Mouse (Mus musculus) liver, adult 2 months (tissue): ENCODE results near the gene Il13ra2. TPM values are rescaled to one million over a fixed set of nuclear protein-coding genes. Genes with fewer than 3 reads are reported as not detected.
"Not testable (repeated sequence)": the region's sequence is repeated elsewhere in the genome, so short reads cannot be mapped to it uniquely, and the experiment has no call there.

Experiments
- DNase-seq: peaks from one replicate; pipeline ENCODE4 v3.0.0-alpha.2; 2011; ENCODE audit warnings: low read depth, low spot score; ENCODE audit errors: extremely low read depth
- H3K27ac ChIP-seq: fragments of 200-500 bp; replicated peaks from 2 replicates; pipeline ENCODE4 v1.5.1; 2012; ENCODE audit warnings: low read depth, mild to moderate bottlenecking, control low read depth, inconsistent platforms, low read length; ENCODE audit not compliant: insufficient read depth
- H3K27me3 ChIP-seq: fragments of 200-500 bp; 2 replicates; pipeline ENCODE4 v1.6.1; 2012; ENCODE audit warnings: mild to moderate bottlenecking, moderate library complexity, low read length, inconsistent platforms; ENCODE audit not compliant: control insufficient read depth, insufficient read depth
- H3K36me3 ChIP-seq: fragments of 200-500 bp; 2 replicates; pipeline ENCODE4 v1.6.1; 2012; ENCODE audit warnings: low read length, inconsistent platforms; ENCODE audit not compliant: control insufficient read depth, insufficient read depth
- H3K4me1 ChIP-seq: fragments of 200-500 bp; 2 replicates; pipeline ENCODE4 v1.6.1; 2011; ENCODE audit warnings: low read length; ENCODE audit not compliant: control insufficient read depth, insufficient read depth
- H3K4me3 ChIP-seq: fragments of 200-500 bp; 2 replicates; pipeline ENCODE4 v1.5.1; 2011; ENCODE audit warnings: low read depth, mild to moderate bottlenecking, control low read depth, low read length, moderate library complexity; ENCODE audit not compliant: insufficient read depth
- H3K79me2 ChIP-seq: fragments of 200-500 bp; 2 replicates; pipeline ENCODE4 v1.6.1; 2012; ENCODE audit warnings: inconsistent platforms, mild to moderate bottlenecking, low read length, moderate library complexity; ENCODE audit not compliant: control insufficient read depth, insufficient read depth
- H3K9ac ChIP-seq: fragments of 200-500 bp; 2 replicates; pipeline ENCODE4 v1.6.1; 2012; ENCODE audit warnings: low read depth, mild to moderate bottlenecking, control low read depth, inconsistent platforms, low read length
- CTCF ChIP-seq: fragments of 200-500 bp; IDR thresholded peaks from 2 replicates; pipeline ENCODE4 v1.5.1; 2011; ENCODE audit warnings: low read depth, low read length, control low read depth
- POLR2A ChIP-seq: fragments of 200-500 bp; IDR thresholded peaks from 2 replicates; pipeline ENCODE4 v1.6.1; 2011; ENCODE audit warnings: low read length, control low read depth; ENCODE audit not compliant: insufficient read depth; ENCODE audit errors: extremely low read depth
- whole genome bisulfite sequencing: fragments of 180-500 bp; shearing (Covaris S2); methylation state at CpG from one replicate; pipeline ENCODE4 v1.1.7; 2018; 5-methylcytosine and 5-hydroxymethylcytosine counted together
- polyA plus RNA-seq: library from polyadenylated mRNA; depleted of rRNA; stranded (reverse); fragments of >200 nt; gene quantifications from 2 replicates; pipeline ENCODE4 v1.2.3, GENCODE M21; 2012; rRNA removed
- total RNA-seq: library from RNA; depleted of rRNA; stranded (reverse); fragments of >200 nt; gene quantifications from 2 replicates; pipeline ENCODE4 v1.2.3, GENCODE M21; 2014; rRNA removed

Gene Il13ra2
- total RNA-seq (0.07 and 1.1 TPM in 2 replicates), polyA plus RNA-seq (0.05 TPM in 2 replicates)

DNA sequence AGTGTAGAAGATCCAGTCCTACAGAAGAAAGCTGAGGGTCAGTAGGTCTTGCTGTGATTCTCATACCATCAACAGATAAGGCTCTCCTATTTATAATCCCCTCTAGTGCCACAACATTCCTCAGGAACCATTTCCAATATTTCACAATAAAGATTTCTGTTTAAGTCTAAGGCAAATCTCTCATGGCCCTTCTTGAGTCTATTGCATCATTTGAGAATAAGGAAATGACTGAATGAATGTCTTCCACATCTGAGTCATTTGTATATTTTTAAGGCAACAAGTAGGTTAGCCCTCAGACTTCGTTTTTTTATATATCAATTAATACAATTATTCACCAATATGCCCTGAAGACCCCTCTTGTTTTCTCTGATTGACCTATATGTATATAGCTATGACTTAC, at the start of gene Il13ra2:
Gene Il13ra2 (minus strand): TSS at position 64 of the 400 bp plus-strand sequence.
- WGBS, result 37% methylated on average over 1 of the region's 1 CpGs

DNA sequence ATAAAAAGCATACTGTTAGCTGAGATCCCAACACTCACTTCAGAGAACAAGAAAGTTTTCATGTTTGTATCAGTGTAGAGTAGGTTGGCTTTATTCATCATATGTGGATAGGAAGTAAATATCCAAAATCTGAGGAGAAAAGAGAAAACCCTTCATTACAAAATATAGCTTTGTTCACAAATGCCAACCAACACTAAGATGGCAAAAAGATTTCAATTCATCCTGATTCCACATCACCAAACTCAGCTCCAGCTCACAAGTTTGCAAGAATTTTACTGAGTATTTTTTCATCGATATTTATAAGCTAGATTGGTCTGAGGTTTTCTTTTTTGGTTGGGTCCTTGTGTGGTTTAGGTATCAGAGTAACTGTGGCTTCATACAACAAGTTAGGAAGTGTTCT, 24.6 kb upstream of the Il13ra2 start, which contains the start of gene Vmn1r239-ps:
Gene Vmn1r239-ps (minus strand): TSS at position 101 of the 400 bp plus-strand sequence.
- H3K9ac ChIP-seq, H3K27me3 ChIP-seq, H3K79me2 ChIP-seq, DNase-seq, H3K27ac ChIP-seq, H3K4me1 ChIP-seq, H3K4me3 ChIP-seq, H3K36me3 ChIP-seq: not testable (repeated sequence)
- WGBS, result 86% methylated on average over 1 of the region's 1 CpGs

More for the DNA sequence above, at the start of gene Il13ra2:
- Histone ChIP-seq H3K4me1 (no peaks in the 10 kb centered on the region), H3K36me3 (no peaks in the 10 kb centered on the region), H3K79me2 (no peaks in the 10 kb centered on the region), H3K27ac (no peak within 1 kb of the TSS), H3K27me3 (no peaks in the 10 kb centered on the region), H3K4me3 (no peak within 1 kb of the TSS), H3K9ac (no peak within 1 kb of the TSS)
- no peak for DNase-seq
- TF ChIP-seq CTCF (no peak), POLR2A (no peak)

DNA sequence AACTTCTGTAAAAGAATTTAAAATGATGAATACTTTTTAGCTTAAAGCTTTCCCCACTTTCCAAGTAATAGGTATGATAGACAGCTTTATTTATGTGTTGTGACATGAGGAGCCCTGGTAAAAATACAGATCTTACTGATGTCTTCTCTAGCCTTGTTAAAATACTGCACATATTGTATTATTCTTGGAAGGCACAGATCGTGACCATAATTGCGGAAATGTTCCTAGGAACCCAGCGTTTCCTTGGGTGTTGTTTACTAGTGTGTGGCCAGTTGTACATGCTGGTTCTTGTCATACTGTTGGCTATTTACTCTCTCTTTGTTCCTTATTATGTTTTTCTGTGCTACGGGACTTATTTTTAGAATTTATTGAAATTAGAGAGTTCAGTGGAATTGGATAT, 14.4 kb upstream of the Il13ra2 start:
- WGBS, result 85% methylated on average over 4 of the region's 4 CpGs
- no peak for DNase-seq
- no peaks in the 10 kb centered on the region for H3K79me2 ChIP-seq
- H3K27ac ChIP-seq, result no peak overlapping the region
- no peaks in the 10 kb centered on the region for H3K27me3 ChIP-seq
- H3K4me3 ChIP-seq, result no peak overlapping the region
- no peak overlapping the region for H3K9ac ChIP-seq
- H3K36me3 ChIP-seq, result no peaks in the 10 kb centered on the region
- TF ChIP-seq POLR2A (no peak), CTCF (no peak)
- no peaks in the 10 kb centered on the region for H3K4me1 ChIP-seq

DNA sequence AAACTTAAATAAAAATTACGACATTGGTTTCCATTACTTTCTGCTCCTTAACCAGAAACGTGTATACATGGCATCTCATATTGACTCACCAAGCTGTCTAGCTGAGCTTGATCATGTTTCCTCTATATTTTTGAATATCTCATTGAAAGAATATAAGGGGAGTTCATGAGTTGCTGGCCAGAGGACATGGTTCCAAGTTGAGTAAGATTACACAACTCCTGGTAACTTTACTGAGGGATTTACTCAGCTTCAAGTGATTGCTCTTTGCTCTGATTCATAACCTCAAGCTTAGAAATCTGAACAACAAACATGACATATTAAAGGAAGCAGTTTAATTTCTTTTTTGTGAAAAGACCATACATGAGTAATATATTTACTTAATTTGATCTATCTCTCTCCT, 6.4 kb upstream of the Il13ra2 start:
- Histone ChIP-seq H3K9ac (no peak overlapping the region), H3K4me3 (no peak overlapping the region), H3K27ac (no peak overlapping the region), H3K27me3 (no peaks in the 10 kb centered on the region), H3K36me3 (no peaks in the 10 kb centered on the region), H3K4me1 (no peaks in the 10 kb centered on the region), H3K79me2 (no peaks in the 10 kb centered on the region)
- TF ChIP-seq POLR2A (no peak), CTCF (no peak)
- no peak for DNase-seq
- 65% methylated on average over 2 of the region's 2 CpGs for WGBS

DNA sequence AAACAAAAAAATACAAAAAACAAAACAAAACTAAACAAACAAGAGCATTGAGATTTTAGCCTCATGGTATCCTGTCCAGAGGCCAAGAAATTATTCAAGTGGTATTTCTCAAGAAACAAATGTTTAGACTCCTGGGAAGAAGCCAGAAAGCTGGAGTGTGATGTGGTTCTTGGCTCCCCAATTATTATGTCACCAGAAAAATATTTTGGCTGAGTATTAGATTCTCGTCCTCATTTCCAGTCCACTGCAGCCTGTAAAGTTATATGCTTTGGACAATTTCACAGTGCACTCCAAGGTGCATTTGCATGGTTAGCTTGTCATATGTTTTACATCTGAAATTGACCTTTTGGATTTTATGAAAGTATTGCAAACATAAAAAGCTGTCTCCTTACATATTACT, 761 bp upstream of the Il13ra2 start:
- WGBS, result 63% methylated on average over 1 of the region's 1 CpGs
- Histone ChIP-seq H3K27ac (no peak overlapping the region), H3K36me3 (no peaks in the 10 kb centered on the region), H3K79me2 (no peaks in the 10 kb centered on the region), H3K9ac (no peak overlapping the region), H3K4me1 (no peaks in the 10 kb centered on the region), H3K27me3 (no peaks in the 10 kb centered on the region), H3K4me3 (no peak overlapping the region)
- TF ChIP-seq CTCF (no peak), POLR2A (no peak)
- peak; percentile 12 for DNase-seq

DNA sequence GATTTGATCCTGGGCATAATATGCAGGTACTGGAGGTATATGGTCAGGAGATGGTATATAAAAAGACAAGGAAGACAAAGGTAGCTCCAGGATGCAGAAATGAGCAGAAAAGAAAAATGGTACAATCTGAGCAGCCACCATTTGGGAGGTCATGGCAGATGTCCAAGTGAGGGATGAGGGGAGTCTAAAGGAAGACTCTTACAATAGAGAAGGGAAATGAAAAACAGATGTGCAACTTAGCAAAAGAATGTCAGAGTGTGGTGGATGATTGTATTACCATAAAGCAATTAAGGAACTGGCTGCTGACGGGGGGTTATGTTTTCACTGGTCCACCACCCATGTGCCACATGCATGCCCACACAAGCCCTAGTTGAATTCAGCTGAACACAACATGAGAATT, 35.5 kb downstream of the Il13ra2 start:
- Histone ChIP-seq H3K36me3 (no peaks in the 10 kb centered on the region), H3K27me3 (no peaks in the 10 kb centered on the region), H3K4me3 (no peak overlapping the region), H3K9ac (no peak overlapping the region), H3K79me2 (no peaks in the 10 kb centered on the region), H3K4me1 (no peaks in the 10 kb centered on the region), H3K27ac (no peak overlapping the region)
- 94% methylated on average over 1 of the region's 1 CpGs for WGBS
- no peak for TF ChIP-seq CTCF
- TF ChIP-seq POLR2A, result no peak
- no peak for DNase-seq
